Mouse (Mus musculus) heart, embryonic 15.5 days (tissue): ENCODE measurements at regions not wholly inside any gene's neighbourhood (a gene's known extent, or its start where the extent isn't known, plus 50 kb on each side); places are given as distances from the start of the nearest gene placed in this dataset.

Source experiments
- ATAC-seq: fragments of 200-750 bp; cut with Nextera tagmentation; replicated peaks from 2 replicates; pipeline ENCODE4 v1.8.0; 2017; ENCODE audit warnings: low read depth, moderate TSS enrichment; ENCODE audit not compliant: insufficient number of reproducible peaks, insufficient read depth, low FRiP score
- H3K27ac ChIP-seq: fragments of 300-500 bp; sonication (generic); 2 replicates; pipeline ENCODE4 v1.5.1; 2015; ENCODE audit warnings: mild to moderate bottlenecking, inconsistent platforms
- H3K27me3 ChIP-seq: fragments of 300-500 bp; sonication (generic); 2 replicates; pipeline ENCODE4 v1.6.1; 2015; ENCODE audit warnings: inconsistent platforms
- H3K36me3 ChIP-seq: fragments of 300-500 bp; sonication (generic); 2 replicates; pipeline ENCODE4 v1.6.1; 2015; ENCODE audit warnings: mild to moderate bottlenecking, inconsistent platforms
- H3K4me1 ChIP-seq: fragments of 300-500 bp; sonication (generic); replicated peaks from 2 replicates; pipeline ENCODE4 v1.6.1; 2015; ENCODE audit warnings: inconsistent platforms
- H3K4me2 ChIP-seq: fragments of 300-500 bp; sonication (generic); 2 replicates; pipeline ENCODE4 v1.6.1; 2015; ENCODE audit warnings: inconsistent platforms, mild to moderate bottlenecking, moderate library complexity
- H3K4me3 ChIP-seq: fragments of 300-500 bp; sonication (generic); 2 replicates; pipeline ENCODE4 v1.5.1; 2015; ENCODE audit warnings: mild to moderate bottlenecking, inconsistent platforms
- H3K9ac ChIP-seq: fragments of 300-500 bp; sonication (generic); 2 replicates; pipeline ENCODE4 v1.6.1; 2015; ENCODE audit warnings: mild to moderate bottlenecking, inconsistent platforms
- H3K9me3 ChIP-seq: fragments of 300-500 bp; sonication (generic); replicated peaks from 2 replicates; pipeline ENCODE4 v1.6.1; 2016; ENCODE audit warnings: inconsistent platforms
- WGBS: fragments of 180-500 bp; shearing (Covaris S2); methylation state at CpG from one replicate; pipeline ENCODE4 v1.1.7; 2015; ENCODE audit warnings: mixed read lengths; 5-methylcytosine and 5-hydroxymethylcytosine counted together

DNA sequence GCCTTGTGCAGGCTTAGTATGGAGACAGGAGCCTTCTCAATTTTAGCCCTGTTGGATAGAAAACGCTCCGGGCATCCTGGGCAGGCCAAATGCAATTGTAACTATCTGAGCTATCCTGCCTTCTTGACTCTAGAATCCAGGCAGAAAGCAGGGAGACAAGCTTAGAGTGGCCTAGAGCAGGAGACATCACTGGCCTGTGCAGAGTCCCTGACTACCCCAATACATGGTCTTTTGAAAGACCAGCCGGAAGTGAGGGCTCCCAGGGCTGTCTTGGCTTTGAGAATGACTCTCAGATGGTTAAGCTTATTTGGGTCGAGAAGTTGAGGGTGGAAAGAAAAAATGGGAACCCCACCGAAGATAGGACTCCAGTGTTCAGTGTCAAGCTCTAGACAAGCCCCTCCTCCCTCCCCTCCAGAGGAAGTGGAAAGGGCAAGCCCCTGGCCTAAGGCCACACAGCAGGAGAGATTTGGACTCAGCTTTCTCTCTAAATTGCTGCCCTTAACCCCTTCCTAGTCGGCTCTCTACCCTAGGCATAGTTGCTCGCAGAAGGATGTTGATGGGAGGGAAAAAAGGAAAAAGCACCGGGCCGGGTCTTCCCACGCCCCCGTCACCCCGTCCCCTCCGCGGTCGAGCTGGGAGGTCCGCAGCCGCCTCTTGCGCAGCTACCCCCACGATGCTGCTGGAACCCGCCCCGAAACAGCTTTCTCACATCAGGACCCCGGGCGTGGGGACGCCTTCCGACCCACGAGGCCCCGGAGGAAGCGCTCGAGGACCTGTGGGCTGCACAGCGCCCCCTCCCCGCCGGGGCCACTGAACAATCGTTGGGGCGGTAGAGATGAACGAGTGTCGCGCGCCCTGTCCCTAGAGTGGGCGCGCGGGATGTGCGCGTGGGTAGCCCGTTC lies 96.1 kb downstream of the 1700001O22Rik start:
- H3K36me3 ChIP-seq: no peaks in the 10 kb centered on the region
- peak overlapping the region; percentile 50 for H3K4me3 ChIP-seq
- no peaks in the 10 kb centered on the region for H3K27me3 ChIP-seq
- H3K9ac ChIP-seq: peak overlapping the region; percentile 77
- H3K27ac ChIP-seq: peak overlapping the region; percentile 98
- WGBS: 5% methylated on average over 44 of the region's 44 CpGs
- peak overlapping the region; percentile 96 for H3K4me2 ChIP-seq
- no peaks in the 10 kb centered on the region for H3K9me3 ChIP-seq
- peaks cover 48% of the 10 kb centered on the region for H3K4me1 ChIP-seq
- ATAC-seq: peak; percentile 44

GRCm38 (mm10) chr2:30706036-30706435 lies 97.4 kb downstream of the 1700001O22Rik start:
- Histone ChIP-seq H3K4me2 (no peak overlapping the region), H3K4me3 (no peak overlapping the region), H3K27me3 (no peaks in the 10 kb centered on the region), H3K27ac (0 out of 2 replicates have a peak overlapping the region, but pooled peaks have one; percentile 13), H3K4me1 (peaks cover 41% of the 10 kb centered on the region), H3K9ac (no peak overlapping the region), H3K9me3 (no peaks in the 10 kb centered on the region), H3K36me3 (no peaks in the 10 kb centered on the region)
- ATAC-seq: no peak
- 60% methylated on average over 5 of the region's 5 CpGs for WGBS

DNA sequence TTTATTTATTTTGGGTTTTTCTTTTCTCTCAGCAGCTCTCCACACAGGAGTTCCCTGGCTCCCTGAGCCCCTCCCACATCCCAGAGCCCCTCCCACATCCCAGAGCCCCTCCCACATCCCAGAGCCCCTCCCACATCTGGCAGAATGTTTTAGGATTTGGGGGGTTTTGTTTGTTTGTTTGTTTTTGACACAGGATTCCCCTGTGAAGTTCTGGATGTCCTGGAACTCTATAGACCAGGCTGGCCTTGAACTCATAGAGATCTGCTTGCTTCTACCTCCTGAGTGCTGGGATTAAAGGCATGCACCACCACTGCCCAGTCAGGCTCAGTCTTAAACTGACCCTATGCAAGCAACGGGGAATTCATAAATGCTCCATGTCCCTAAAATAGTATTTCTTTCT lies 100.2 kb downstream of the 1700001O22Rik start:
- Histone ChIP-seq H3K4me3 (no peak overlapping the region), H3K9ac (no peak overlapping the region), H3K27ac (no peak overlapping the region), H3K36me3 (no peaks in the 10 kb centered on the region), H3K4me1 (peaks cover 47% of the 10 kb centered on the region), H3K9me3 (no peaks in the 10 kb centered on the region), H3K4me2 (no peak overlapping the region), H3K27me3 (no peaks in the 10 kb centered on the region)
- 97% methylated on average over 1 of the region's 1 CpGs for WGBS
- no peak for ATAC-seq

GRCm38 (mm10) chr2:30702711-30703110 lies 100.8 kb downstream of the 1700001O22Rik start:
- H3K27ac ChIP-seq: peak overlapping the region; percentile 55
- no peaks in the 10 kb centered on the region for H3K36me3 ChIP-seq
- no peak for ATAC-seq
- H3K9ac ChIP-seq: no peak overlapping the region
- H3K4me3 ChIP-seq: no peak overlapping the region
- peaks cover 46% of the 10 kb centered on the region for H3K4me1 ChIP-seq
- no peak overlapping the region for H3K4me2 ChIP-seq
- no peaks in the 10 kb centered on the region for H3K27me3 ChIP-seq
- H3K9me3 ChIP-seq: no peaks in the 10 kb centered on the region
- WGBS: 24% methylated on average over 7 of the region's 7 CpGs

DNA sequence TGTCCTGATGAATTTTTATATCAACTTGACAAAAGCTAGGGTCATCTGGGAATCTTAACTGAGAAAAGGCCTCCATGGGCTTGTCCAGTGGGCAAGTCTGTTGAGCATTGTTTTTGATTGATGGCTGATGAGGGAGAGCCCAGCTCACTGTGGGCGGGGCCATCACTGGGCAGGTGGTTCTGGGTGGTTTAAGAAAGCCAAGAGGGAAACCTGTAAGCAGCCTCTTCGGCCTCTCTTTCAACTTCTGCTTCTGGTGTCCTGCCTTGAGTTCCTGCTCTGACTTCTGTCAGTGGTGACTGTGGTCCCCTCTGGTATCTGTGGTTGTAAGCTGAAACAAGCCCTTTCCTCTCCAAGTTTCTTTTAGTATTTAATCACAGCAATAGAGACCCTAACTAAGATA lies 102.6 kb downstream of the 1700001O22Rik start:
- no peak overlapping the region for H3K4me2 ChIP-seq
- no peaks in the 10 kb centered on the region for H3K9me3 ChIP-seq
- no peaks in the 10 kb centered on the region for H3K36me3 ChIP-seq
- no peak for ATAC-seq
- no peaks in the 10 kb centered on the region for H3K27me3 ChIP-seq
- peaks cover 46% of the 10 kb centered on the region for H3K4me1 ChIP-seq
- no peak overlapping the region for H3K9ac ChIP-seq
- H3K27ac ChIP-seq: peak overlapping the region; percentile 73; the same call in 1 of the 2 replicates
- H3K4me3 ChIP-seq: no peak overlapping the region
- 91% methylated on average over 2 of the region's 2 CpGs for WGBS

DNA sequence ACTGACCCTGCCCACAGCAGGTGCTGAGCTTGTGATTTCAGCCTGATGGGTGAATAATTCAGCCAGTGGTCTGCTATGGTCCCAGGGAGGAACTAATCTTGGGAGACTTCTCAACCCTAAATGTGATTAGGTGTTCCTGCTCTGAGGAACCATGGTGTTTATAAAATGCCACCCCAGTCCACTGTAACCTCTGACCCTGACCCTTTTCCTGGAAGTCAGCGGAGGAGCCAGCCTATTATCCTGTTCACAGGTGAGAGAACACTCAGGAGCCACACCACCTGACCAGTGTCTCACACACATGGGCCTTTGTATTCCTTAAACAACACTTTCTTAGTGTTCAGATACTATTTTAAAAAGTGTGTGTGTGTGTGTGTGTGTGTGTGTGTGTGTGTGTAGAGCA lies 103.0 kb downstream of the 1700001O22Rik start:
- Histone ChIP-seq H3K4me1 (peaks cover 49% of the 10 kb centered on the region), H3K27me3 (no peaks in the 10 kb centered on the region), H3K4me2 (no peak overlapping the region), H3K27ac (peak overlapping the region; percentile 73), H3K9me3 (no peaks in the 10 kb centered on the region), H3K9ac (no peak overlapping the region), H3K4me3 (no peak overlapping the region), H3K36me3 (no peaks in the 10 kb centered on the region)
- WGBS: 97% methylated on average over 1 of the region's 1 CpGs
- ATAC-seq: no peak

DNA sequence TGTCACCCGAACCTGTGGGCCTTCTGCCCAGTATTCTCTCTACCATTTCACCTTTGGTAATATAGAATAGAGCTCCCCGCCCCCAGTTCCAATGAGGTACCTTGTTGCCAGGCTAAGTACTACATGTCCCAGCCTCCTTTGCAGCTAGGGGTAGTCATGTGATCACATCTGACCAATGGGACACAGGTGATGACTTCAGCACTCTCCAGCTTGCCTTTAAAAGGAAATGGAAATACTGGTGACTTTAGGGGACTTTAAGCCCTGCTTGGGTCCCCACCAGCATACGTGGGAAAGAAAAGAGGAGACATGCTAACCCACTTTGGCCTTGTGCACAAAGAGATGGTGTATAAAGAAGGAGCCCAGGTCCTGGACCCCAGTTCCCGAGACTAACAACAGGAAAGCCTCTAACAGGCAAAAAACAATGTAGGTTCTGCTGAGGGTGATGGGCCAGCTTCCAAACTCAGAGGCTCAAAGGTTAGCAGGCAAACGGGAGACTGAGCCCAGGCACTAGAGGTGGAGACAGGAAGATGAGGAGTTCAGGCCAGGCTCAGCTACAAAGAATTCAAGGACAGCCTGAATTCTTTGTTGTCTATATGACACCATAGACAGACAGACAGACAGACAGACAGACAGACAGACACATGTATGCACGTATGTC lies 103.5 kb downstream of the 1700001O22Rik start:
- H3K4me3 ChIP-seq: no peak overlapping the region
- peak overlapping the region; percentile 73 for H3K27ac ChIP-seq
- H3K9me3 ChIP-seq: no peaks in the 10 kb centered on the region
- peak overlapping the region; percentile 24; the same call in 1 of the 2 replicates for H3K4me2 ChIP-seq
- H3K27me3 ChIP-seq: no peaks in the 10 kb centered on the region
- H3K4me1 ChIP-seq: peaks cover 54% of the 10 kb centered on the region
- peak; percentile 58 for ATAC-seq
- 26% methylated on average over 6 of the region's 6 CpGs for WGBS
- no peak overlapping the region for H3K9ac ChIP-seq
- H3K36me3 ChIP-seq: no peaks in the 10 kb centered on the region

DNA sequence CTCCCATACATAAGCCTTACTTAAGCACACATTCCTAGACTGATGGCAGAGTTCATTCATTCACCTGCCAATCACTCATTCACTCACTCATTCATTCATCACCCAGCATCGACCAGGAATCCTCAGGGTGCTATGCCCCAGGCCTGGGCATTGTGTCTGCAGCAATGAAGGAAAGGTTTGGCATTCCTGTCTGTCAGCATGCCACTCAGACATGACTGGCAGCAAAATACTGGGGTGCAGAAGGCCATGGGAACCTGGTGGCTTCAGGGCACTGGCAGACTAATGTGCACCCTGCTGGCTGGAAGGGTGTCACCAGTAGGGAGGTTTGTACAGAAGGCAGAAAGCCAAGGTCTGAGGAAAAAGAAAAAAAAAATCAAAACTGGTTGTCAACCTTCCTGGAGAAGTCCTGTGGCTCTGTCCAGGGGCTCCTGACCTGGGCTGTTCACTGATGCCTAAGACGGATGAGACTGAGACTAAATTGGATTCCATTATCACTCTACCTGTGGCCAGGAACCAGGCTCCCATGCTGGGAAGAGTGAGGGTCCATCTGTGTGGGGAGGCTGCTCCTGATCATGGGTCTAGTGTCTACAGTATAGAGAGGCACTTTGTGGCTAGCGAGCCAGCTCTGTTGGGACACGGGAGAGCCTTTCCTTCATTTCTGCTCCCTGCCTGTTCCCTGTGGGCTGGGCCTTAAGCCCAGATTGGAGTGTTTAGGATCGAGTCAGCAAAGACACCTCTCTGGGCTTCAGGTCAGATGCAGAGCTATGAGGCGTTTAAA lies 104.1 kb downstream of the Cstad start:
- no peaks in the 10 kb centered on the region for H3K27me3 ChIP-seq
- H3K9ac ChIP-seq: no peak overlapping the region
- H3K4me3 ChIP-seq: no peak overlapping the region
- H3K36me3 ChIP-seq: no peaks in the 10 kb centered on the region
- H3K9me3 ChIP-seq: no peaks in the 10 kb centered on the region
- H3K4me2 ChIP-seq: no peak overlapping the region
- no peak for ATAC-seq
- H3K27ac ChIP-seq: peak overlapping the region; percentile 38; the same call in 1 of the 2 replicates
- 63% methylated on average over 6 of the region's 6 CpGs for WGBS
- peaks cover 59% of the 10 kb centered on the region for H3K4me1 ChIP-seq

GRCm38 (mm10) chr2:30697851-30698250 lies 103.0 kb downstream of the Cstad start:
- Histone ChIP-seq H3K4me3 (no peak overlapping the region), H3K36me3 (no peaks in the 10 kb centered on the region), H3K27me3 (no peaks in the 10 kb centered on the region), H3K4me2 (no peak overlapping the region), H3K27ac (no peak overlapping the region), H3K4me1 (peaks cover 68% of the 10 kb centered on the region), H3K9me3 (no peaks in the 10 kb centered on the region), H3K9ac (no peak overlapping the region)
- WGBS: 38% methylated on average over 2 of the region's 2 CpGs
- no peak for ATAC-seq

GRCm38 (mm10) chr2:30695771-30696456 lies 101.1 kb downstream of the Cstad start:
- H3K27me3 ChIP-seq: no peaks in the 10 kb centered on the region

More at GRCm38 (mm10) chr2:30695771-30696456, 101.1 kb downstream of the Cstad start:
- ATAC-seq: no peak
- Histone ChIP-seq H3K9ac (no peak overlapping the region), H3K9me3 (no peaks in the 10 kb centered on the region), H3K36me3 (no peaks in the 10 kb centered on the region), H3K4me1 (peaks cover 77% of the 10 kb centered on the region), H3K4me3 (no peak overlapping the region), H3K4me2 (no peak overlapping the region), H3K27ac (peak overlapping the region; percentile 51)
- WGBS: 16% methylated on average over 11 of the region's 11 CpGs
